ENCODE assay signal across 36 mouse cellular contexts in genomic region chr13:32378634-32379033, GRCm38 (mm10).
"Had no signal": no experiment of that assay in that cellular context is flagged by ENCODE, and none has a peak within 500 bp of the region (broad histone marks: within the 10 kb centered on the region; RNA-seq: fewer than 3 reads in every experiment).

No protein-coding gene starts in this region.

- H3K27ac ChIP-seq: heart, embryonic 10.5 days; heart, embryonic 13.5 days; heart, embryonic 15.5 days; hindbrain, embryonic 10.5 days; hindbrain, embryonic 12.5 days; hindbrain, embryonic 13.5 days; hindbrain, embryonic 14.5 days; hindbrain, embryonic 15.5 days; hindbrain, postnatal 0 days; intestine, embryonic 15.5 days; kidney, embryonic 15.5 days; kidney, postnatal 0 days; layer of hippocampus, adult 2 months; left cerebral cortex, adult 2 months had no signal

- H3K36me3 ChIP-seq: heart, embryonic 10.5 days; heart, embryonic 12.5 days; heart, embryonic 13.5 days; heart, embryonic 15.5 days; hindbrain, embryonic 10.5 days; hindbrain, embryonic 12.5 days; hindbrain, embryonic 13.5 days; hindbrain, embryonic 15.5 days; intestine, embryonic 15.5 days; kidney, embryonic 15.5 days had no signal

- ATAC-seq: hindbrain, embryonic 16.5 days; hindbrain, postnatal 0 days; inflammation-experienced regulatory T-cells, adult 6 months; intestine, embryonic 15.5 days; intestine, embryonic 16.5 days; intestine, postnatal 0 days had no signal

- H3K27me3 ChIP-seq: heart, embryonic 12.5 days; heart, embryonic 13.5 days; heart, embryonic 15.5 days; hindbrain, embryonic 12.5 days; hindbrain, embryonic 13.5 days; hindbrain, embryonic 15.5 days; intestine, embryonic 15.5 days; kidney, embryonic 15.5 days had no signal

- H3K4me1 ChIP-seq: heart, embryonic 15.5 days; hindbrain, embryonic 10.5 days; hindbrain, embryonic 12.5 days; hindbrain, embryonic 13.5 days; hindbrain, embryonic 15.5 days; intestine, embryonic 15.5 days; kidney, embryonic 15.5 days had no signal

- H3K4me3 ChIP-seq: heart, embryonic 10.5 days; heart, embryonic 12.5 days; heart, embryonic 13.5 days; heart, embryonic 15.5 days; hindbrain, embryonic 10.5 days; hindbrain, embryonic 12.5 days; hindbrain, embryonic 13.5 days; hindbrain, embryonic 15.5 days; intestine, embryonic 15.5 days; kidney, embryonic 15.5 days; layer of hippocampus, adult 2 months; left cerebral cortex, adult 2 months had no signal

- H3K9me3 ChIP-seq: heart, embryonic 10.5 days; heart, embryonic 13.5 days; heart, embryonic 15.5 days; hindbrain, embryonic 13.5 days; hindbrain, embryonic 15.5 days; intestine, embryonic 15.5 days; kidney, embryonic 15.5 days had no signal

- H3K9ac ChIP-seq: heart, embryonic 12.5 days; heart, embryonic 13.5 days; heart, embryonic 15.5 days; hindbrain, embryonic 12.5 days; hindbrain, embryonic 13.5 days; hindbrain, embryonic 14.5 days; hindbrain, embryonic 15.5 days; intestine, embryonic 15.5 days; kidney, embryonic 15.5 days had no signal

- H3K4me2 ChIP-seq: heart, embryonic 11.5 days; heart, embryonic 12.5 days; heart, embryonic 13.5 days; heart, embryonic 15.5 days; hindbrain, embryonic 12.5 days; hindbrain, embryonic 13.5 days; hindbrain, embryonic 14.5 days; hindbrain, embryonic 15.5 days; intestine, embryonic 15.5 days; kidney, embryonic 15.5 days had no signal

- DNase-seq: heart, postnatal 10 days; heart, postnatal 14 days; heart, postnatal 36 days; heart, postnatal 4 days; kidney, adult 11 months; kidney, adult 18-20 months; kidney, adult 2 months; kidney, adult 8-10 months; kidney, adult 9 months; kidney, postnatal 10 days; kidney, postnatal 14 days; kidney, postnatal 25 days; kidney, postnatal 36 days; kidney, postnatal 4 days; layer of hippocampus, adult 9-11 months; layer of hippocampus, postnatal 36 days had no signal
